Mouse (Mus musculus) c-Kit-negative CD71-positive TER-119-positive erythroid progenitor cells, embryonic 14.5 days (primary cell): ENCODE results near the gene Trit1.

Experiments
- DNase-seq: peaks from one replicate; pipeline ENCODE4 v3.0.0-alpha.2; 2013; ENCODE audit warnings: low read depth, low spot score

The Trit1 gene

GRCm38 (mm10) chr4:123044842-123045241 is 28.4 kb downstream of the Trit1 start:
- DNase-seq: no peak

GRCm38 (mm10) chr4:123046300-123046699 is 29.9 kb downstream of the Trit1 start:
- no peak for DNase-seq

- no peak for DNase-seq
Observed at GRCm38 (mm10) chr4:123050681-123051211, 34.3 kb downstream of the Trit1 start.

GRCm38 (mm10) chr4:123053179-123053578 is 36.8 kb downstream of the Trit1 start:
- no peak for DNase-seq

- no peak for DNase-seq
Observed at GRCm38 (mm10) chr4:123054172-123054790, 37.9 kb downstream of the Trit1 start.

GRCm38 (mm10) chr4:123056560-123057109 is 40.2 kb downstream of the Trit1 start:
- no peak for DNase-seq

- DNase-seq: no peak
Observed at GRCm38 (mm10) chr4:123057957-123058356, 41.6 kb downstream of the Trit1 start.

GRCm38 (mm10) chr4:123061744-123062143 is 45.3 kb downstream of the Trit1 start:
- no peak for DNase-seq

GRCm38 (mm10) chr4:123068646-123069045 is 52.2 kb downstream of the Trit1 start:
- DNase-seq: no peak

GRCm38 (mm10) chr4:123071266-123071966 is 55.0 kb downstream of the Trit1 start:
- no peak for DNase-seq

GRCm38 (mm10) chr4:123076928-123077327 is 60.5 kb downstream of the Trit1 start:
- DNase-seq: no peak

GRCm38 (mm10) chr4:123078231-123078630 is 61.8 kb downstream of the Trit1 start:
- DNase-seq: no peak

- no peak for DNase-seq
Observed at GRCm38 (mm10) chr4:123080791-123081190, 64.4 kb downstream of the Trit1 start.

- DNase-seq: peak; percentile 31
Observed at GRCm38 (mm10) chr4:123082283-123083163, 66.1 kb downstream of the Trit1 start.

- DNase-seq: no peak
Observed at GRCm38 (mm10) chr4:123083323-123083902, 67.0 kb downstream of the Trit1 start.

GRCm38 (mm10) chr4:123085290-123085689 is 68.9 kb downstream of the Trit1 start:
- no peak for DNase-seq

GRCm38 (mm10) chr4:123086381-123086780 is 70.0 kb downstream of the Trit1 start:
- no peak for DNase-seq

- DNase-seq: no peak
Observed at GRCm38 (mm10) chr4:123092621-123093020, 76.2 kb downstream of the Trit1 start.

- no peak for DNase-seq
Observed at GRCm38 (mm10) chr4:123093064-123093776, 76.8 kb downstream of the Trit1 start.

GRCm38 (mm10) chr4:123093869-123094268 is 77.5 kb downstream of the Trit1 start:
- no peak for DNase-seq
